Mouse (Mus musculus) adrenal gland, postnatal 10 days (tissue): ENCODE measurements around the gene Fgfr2. TPM values are rescaled to one million over a fixed set of nuclear protein-coding genes. Genes with fewer than 3 reads are reported as not detected.
A peak's percentile ranks its signal among the peaks of the same experiment; 100 is the strongest.
"Not testable (repeated sequence)": the region's sequence is repeated elsewhere in the genome, so short reads cannot be mapped to it uniquely, and the experiment has no call there.

Experiments used
- DNase-seq: peaks from one replicate; pipeline ENCODE4 v3.0.0; 2021; ENCODE audit warnings: mixed read lengths
- total RNA-seq, 2 experiments: library from RNA; stranded (reverse); gene quantifications; 2 replicates each; pipeline ENCODE4 v1.2.3; 2021

The Fgfr2 gene
- total RNA-seq, 2 experiments from 2014 or later, result 128 to 169 TPM

GRCm38 (mm10) chr7:130454226-130454625 is 2668.9 kb downstream of the Fgfr2 start:
- DNase-seq, result no peak

- peak; percentile 13 for DNase-seq
Measured at GRCm38 (mm10) chr7:130435776-130436175, 2687.4 kb downstream of the Fgfr2 start.

- DNase-seq, result peak; percentile 67
Measured at GRCm38 (mm10) chr7:130432141-130432540, 2691.0 kb downstream of the Fgfr2 start.

- no peak for DNase-seq
Measured at GRCm38 (mm10) chr7:130426586-130426985, 2696.6 kb downstream of the Fgfr2 start.

GRCm38 (mm10) chr7:130425991-130426390 is 2697.2 kb downstream of the Fgfr2 start:
- no peak for DNase-seq

GRCm38 (mm10) chr7:130419961-130420360 is 2703.2 kb downstream of the Fgfr2 start:
- DNase-seq, result no peak

GRCm38 (mm10) chr7:130407622-130408021 is 2715.5 kb downstream of the Fgfr2 start:
- no peak for DNase-seq

- no peak for DNase-seq
Measured at GRCm38 (mm10) chr7:130403346-130403745, 2719.8 kb downstream of the Fgfr2 start.

GRCm38 (mm10) chr7:130394697-130395096 is 2728.5 kb downstream of the Fgfr2 start:
- DNase-seq, result no peak

GRCm38 (mm10) chr7:130390060-130390459 is 2733.1 kb downstream of the Fgfr2 start:
- not testable (repeated sequence) for DNase-seq

GRCm38 (mm10) chr7:130386308-130386707 is 2736.8 kb downstream of the Fgfr2 start:
- DNase-seq, result no peak

GRCm38 (mm10) chr7:130385732-130386294 is 2737.3 kb downstream of the Fgfr2 start:
- DNase-seq, result no peak

GRCm38 (mm10) chr7:130382126-130382525 is 2741.0 kb downstream of the Fgfr2 start:
- no peak for DNase-seq

- no peak for DNase-seq
Measured at GRCm38 (mm10) chr7:130381387-130381951, 2741.7 kb downstream of the Fgfr2 start.

- peak; percentile 70 for DNase-seq
Measured at GRCm38 (mm10) chr7:130380769-130381355, 2742.3 kb downstream of the Fgfr2 start.

- no peak for DNase-seq
Measured at GRCm38 (mm10) chr7:130380367-130380766, 2742.8 kb downstream of the Fgfr2 start.

- DNase-seq, result no peak
Measured at GRCm38 (mm10) chr7:130379886-130380285, 2743.3 kb downstream of the Fgfr2 start.

GRCm38 (mm10) chr7:130378308-130378707 is 2744.8 kb downstream of the Fgfr2 start:
- no peak for DNase-seq

- peak; percentile 73 for DNase-seq
Measured at GRCm38 (mm10) chr7:130374311-130374710, 2748.8 kb downstream of the Fgfr2 start.

GRCm38 (mm10) chr7:130368827-130369641 is 2754.1 kb downstream of the Fgfr2 start:
- no peak for DNase-seq

GRCm38 (mm10) chr7:130368036-130368826 is 2754.9 kb downstream of the Fgfr2 start:
- DNase-seq, result no peak
